Mouse (Mus musculus): ENCODE results near the gene Ccnk. TPM values are rescaled to one million over a fixed set of nuclear protein-coding genes. Genes with fewer than 3 reads are reported as not detected.

The Ccnk gene
- 53.3 and 61.4 TPM in 2 replicates for total RNA-seq (2015)
- 8.3 and 14.5 TPM in 2 replicates for total RNA-seq (2017)

- peak; percentile 83 for ATAC-seq (ENCODE audit: poor library complexity, severe bottlenecking)
Observed at GRCm38 (mm10) chr12:108179321-108180266, at the start of gene Ccnk. Ccnk (plus strand) TSS chr12:108179579.

- no peak for ATAC-seq (ENCODE audit: poor library complexity, severe bottlenecking)
Observed at GRCm38 (mm10) chr12:108132450-108133070, 46.8 kb upstream of the Ccnk start.

- no peak for ATAC-seq (ENCODE audit: poor library complexity, severe bottlenecking)
Observed at GRCm38 (mm10) chr12:108133181-108133580, 46.2 kb upstream of the Ccnk start.

GRCm38 (mm10) chr12:108135610-108136208, 43.7 kb upstream of the Ccnk start:
- no peak for ATAC-seq (ENCODE audit: poor library complexity, severe bottlenecking)

GRCm38 (mm10) chr12:108143624-108144498, 35.5 kb upstream of the Ccnk start:
- ATAC-seq (ENCODE audit: poor library complexity, severe bottlenecking): no peak

GRCm38 (mm10) chr12:108145198-108145597, 34.2 kb upstream of the Ccnk start:
- no peak for ATAC-seq (ENCODE audit: poor library complexity, severe bottlenecking)

GRCm38 (mm10) chr12:108149764-108150163, 29.6 kb upstream of the Ccnk start:
- ATAC-seq (ENCODE audit: poor library complexity, severe bottlenecking): no peak

GRCm38 (mm10) chr12:108152743-108153142, 26.6 kb upstream of the Ccnk start:
- no peak; the same call in 1 of the 2 replicates for ATAC-seq (ENCODE audit: poor library complexity, severe bottlenecking)

GRCm38 (mm10) chr12:108159863-108160262, 19.5 kb upstream of the Ccnk start:
- ATAC-seq (ENCODE audit: poor library complexity, severe bottlenecking): no peak

- no peak; the same call in 1 of the 2 replicates for ATAC-seq (ENCODE audit: poor library complexity, severe bottlenecking)
Observed at GRCm38 (mm10) chr12:108162036-108162435, 17.3 kb upstream of the Ccnk start.

- no peak for ATAC-seq (ENCODE audit: poor library complexity, severe bottlenecking)
Observed at GRCm38 (mm10) chr12:108163706-108164105, 15.7 kb upstream of the Ccnk start.

GRCm38 (mm10) chr12:108168909-108169308, 10.5 kb upstream of the Ccnk start:
- ATAC-seq (ENCODE audit: poor library complexity, severe bottlenecking): peak; percentile 76

GRCm38 (mm10) chr12:108170467-108170866, 8.9 kb upstream of the Ccnk start:
- ATAC-seq (ENCODE audit: poor library complexity, severe bottlenecking): peak; percentile 83

GRCm38 (mm10) chr12:108171336-108171735, 8.0 kb upstream of the Ccnk start:
- no peak for ATAC-seq (ENCODE audit: poor library complexity, severe bottlenecking)

- ATAC-seq (ENCODE audit: poor library complexity, severe bottlenecking): no peak
Observed at GRCm38 (mm10) chr12:108172639-108173038, 6.7 kb upstream of the Ccnk start.

- ATAC-seq (ENCODE audit: poor library complexity, severe bottlenecking): no peak
Observed at GRCm38 (mm10) chr12:108174606-108175505, 4.5 kb upstream of the Ccnk start.

- no peak for ATAC-seq (ENCODE audit: poor library complexity, severe bottlenecking)
Observed at GRCm38 (mm10) chr12:108176366-108176765, 3.0 kb upstream of the Ccnk start.

- ATAC-seq (ENCODE audit: poor library complexity, severe bottlenecking): peak; percentile 21
Observed at GRCm38 (mm10) chr12:108178331-108179245, 791 bp upstream of the Ccnk start.

GRCm38 (mm10) chr12:108179246-108179320, 296 bp upstream of the Ccnk start, which contains the start of gene Setd3:
Setd3 (minus strand) TSS chr12:108179314.
- ATAC-seq (ENCODE audit: poor library complexity, severe bottlenecking): no peak

Measured in megakaryocyte, adult 5-6 weeks (primary cell).